18 mouse cellular contexts compared by ENCODE assay signal in genomic region chr13:68985789-68986188, GRCm38 (mm10). TPM values are rescaled to one million over a fixed set of nuclear protein-coding genes. Genes with fewer than 3 reads are reported as not detected.
"Had no signal": no experiment of that assay in that cellular context is flagged by ENCODE, and none has a peak within 500 bp of the region (broad histone marks: within the 10 kb centered on the region; RNA-seq: fewer than 3 reads in every experiment).

No protein-coding gene starts in this region.

- H3K4me1 ChIP-seq: liver, embryonic 13.5 days had no signal

- H3K36me3 ChIP-seq: liver, embryonic 13.5 days; neural tube, embryonic 13.5 days had no signal

- H3K9ac ChIP-seq: liver, embryonic 13.5 days; neural tube, embryonic 13.5 days had no signal

- H3K4me3 ChIP-seq: layer of hippocampus, adult 2 months; left cerebral cortex, adult 2 months; liver, embryonic 13.5 days; neural tube, embryonic 13.5 days had no signal

- DNase-seq: kidney, adult 2 months; kidney, postnatal 25 days; layer of hippocampus, adult 9-11 months; liver, embryonic 13.5 days; lung, adult 2 months; lung, postnatal 14 days; lung, postnatal 4 days; midbrain, embryonic 14.5 days; thymus, adult 18-20 months; thymus, postnatal 36 days had no signal

- H3K27me3 ChIP-seq: liver, embryonic 13.5 days; neural tube, embryonic 13.5 days had no signal

- H3K27ac ChIP-seq: kidney, postnatal 0 days; layer of hippocampus, adult 2 months; left cerebral cortex, adult 2 months; liver, embryonic 13.5 days; neural tube, embryonic 13.5 days had no signal

- H3K4me2 ChIP-seq: liver, embryonic 13.5 days; midbrain, embryonic 11.5 days; neural tube, embryonic 13.5 days had no signal

- H3K9me3 ChIP-seq: liver, embryonic 13.5 days; neural tube, embryonic 13.5 days had no signal

RNA-seq across cellular contexts. Expression of gene Adcy2, which starts 13.6 kb away (rescaled TPM):
- total RNA-seq: megakaryocyte progenitor cell, adult 5-6 weeks; megakaryocyte-erythroid progenitor cell, adult 5-6 weeks; neutrophil, adult 5-6 weeks had no signal
